Mouse (Mus musculus) heart, postnatal 4 days (tissue): Measurements from ENCODE around the gene Slc1a7. TPM values are rescaled to one million over a fixed set of nuclear protein-coding genes. Genes with fewer than 3 reads are reported as not detected.

Source experiments
- DNase-seq: peaks from one replicate; pipeline ENCODE4 v3.0.0; 2021
- total RNA-seq, 2 experiments: library from RNA; stranded (reverse); gene quantifications; 2 replicates each; pipeline ENCODE4 v1.2.3; 2021

The Slc1a7 gene
- not detected for total RNA-seq

GRCm38 (mm10) chr4:107967966-107968682, at the start of gene Slc1a7:
Gene Slc1a7 (plus strand): TSS chr4:107968332.
- DNase-seq, result no peak

DNA sequence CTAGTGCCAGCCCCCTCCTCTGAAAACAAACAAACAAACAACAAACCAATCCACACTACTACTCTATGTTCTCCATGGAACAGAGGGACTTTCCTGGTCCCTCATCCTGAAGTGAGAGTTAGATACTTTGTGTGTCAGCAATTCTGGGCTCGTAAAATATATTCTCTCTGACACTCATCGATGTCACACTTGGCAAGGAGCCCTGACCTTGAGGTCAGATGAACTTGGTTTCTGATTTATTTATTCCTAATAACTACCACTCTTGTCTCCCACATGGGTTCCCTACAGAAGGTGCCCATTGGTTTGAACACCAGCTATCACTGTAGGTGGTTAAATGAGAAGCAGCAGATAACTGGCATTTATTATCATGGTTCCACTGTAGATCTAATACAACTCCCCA, 47.8 kb upstream of the Slc1a7 start:
- DNase-seq, result peak; percentile 23

DNA sequence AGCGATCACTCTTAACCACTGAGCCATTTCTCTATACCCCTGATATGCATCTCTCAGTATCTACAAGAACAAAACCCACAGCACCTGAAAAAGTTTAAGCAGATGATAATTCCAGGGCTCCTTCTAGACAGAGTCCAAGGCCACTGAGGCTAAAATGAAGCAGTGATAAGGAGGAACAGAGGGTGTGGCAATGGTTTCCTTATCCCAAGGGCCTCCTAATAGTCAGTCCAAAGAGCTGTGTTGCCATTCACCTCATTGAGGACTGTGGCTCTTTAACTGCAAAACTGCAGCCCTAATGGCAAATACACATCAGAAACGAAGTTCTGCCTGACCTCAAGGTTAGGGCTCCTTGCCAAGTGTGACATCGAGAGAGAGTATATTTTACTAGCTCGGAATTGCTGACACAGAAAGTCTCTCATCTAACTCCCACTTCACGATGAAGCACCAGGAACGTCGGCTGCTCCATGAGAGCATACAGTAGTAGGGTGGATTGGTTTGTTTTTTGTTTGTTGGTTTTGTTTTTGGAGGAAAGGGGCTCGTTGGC, 46.9 kb upstream of the Slc1a7 start:
- DNase-seq, result peak; percentile 68

GRCm38 (mm10) chr4:107921952-107922351, 46.2 kb upstream of the Slc1a7 start:
- peak; percentile 34 for DNase-seq

DNA sequence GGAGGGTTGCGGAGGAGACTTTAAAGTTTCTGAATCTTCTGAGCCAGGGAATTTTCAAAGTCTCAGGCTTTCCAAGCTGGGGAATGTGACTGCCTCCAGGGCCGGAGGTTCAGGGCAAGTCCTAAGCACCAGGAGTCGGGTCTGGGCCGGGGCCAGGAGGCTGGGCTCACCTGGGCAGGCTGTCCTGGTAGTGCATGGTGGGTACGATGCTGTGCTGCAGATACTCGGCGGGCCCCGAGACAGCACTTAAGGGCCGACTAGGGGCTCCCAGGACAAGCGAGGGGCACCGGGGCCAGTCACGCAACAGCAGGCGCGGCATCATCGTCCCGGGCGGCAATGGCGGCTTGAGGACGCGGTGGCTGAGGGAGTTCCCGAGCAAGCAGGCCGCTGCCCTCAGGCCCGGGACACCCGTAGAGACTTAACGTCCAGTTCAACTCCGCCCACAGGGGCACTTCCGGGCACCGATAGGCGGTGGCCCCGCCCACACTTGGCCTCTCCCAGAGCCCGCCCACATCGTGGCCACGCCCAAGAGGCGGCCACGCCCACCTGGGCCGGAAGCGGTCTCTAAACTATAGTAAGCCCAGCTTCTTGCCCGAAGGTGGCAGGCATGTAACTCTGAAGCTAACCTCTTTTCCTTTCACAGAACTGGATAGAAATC, 44.9 kb upstream of the Slc1a7 start, which contains the start of gene Cpt2:
TSS of gene Cpt2 (minus strand) at position 466 of the 658 bp plus-strand sequence.
- peak; percentile 97 for DNase-seq

DNA sequence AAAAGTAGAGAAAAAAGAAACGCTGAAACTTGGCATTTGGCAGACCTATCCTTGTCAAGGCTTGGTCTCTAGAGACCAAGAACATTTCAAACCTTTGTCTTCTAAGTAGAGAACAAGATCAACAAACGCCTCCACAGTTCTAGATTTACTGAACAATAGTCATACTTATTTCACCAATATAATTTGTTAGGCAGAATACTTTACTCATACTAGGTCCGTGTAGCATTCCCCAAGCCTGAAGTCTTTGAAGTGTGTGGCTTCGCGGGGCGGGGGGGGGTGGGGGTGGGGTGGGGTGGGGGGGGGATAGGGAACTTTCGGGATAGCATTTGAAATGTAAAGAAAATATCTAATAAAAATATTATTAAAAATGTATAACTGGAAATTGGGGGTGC, 44.3 kb upstream of the Slc1a7 start:
- no peak for DNase-seq

DNA sequence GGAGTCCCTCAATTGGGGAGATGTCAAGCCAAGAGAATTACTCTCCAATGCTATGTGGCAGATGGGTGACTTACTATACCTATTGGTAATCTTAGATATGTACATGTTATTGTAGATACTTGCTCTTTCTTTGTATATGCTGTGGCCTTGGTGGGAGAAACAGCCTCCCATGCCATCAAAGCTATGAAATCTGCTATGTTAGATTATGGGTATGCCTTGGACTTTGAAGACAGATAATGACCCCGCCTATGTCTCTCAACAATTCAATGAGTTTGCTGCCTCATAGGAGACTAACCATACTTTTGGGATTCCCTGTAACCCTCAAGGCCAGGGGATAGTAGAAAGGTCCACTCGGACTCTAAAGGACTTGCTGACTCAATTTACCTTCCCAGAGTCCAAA, 39.9 kb upstream of the Slc1a7 start:
- no peak for DNase-seq

DNA sequence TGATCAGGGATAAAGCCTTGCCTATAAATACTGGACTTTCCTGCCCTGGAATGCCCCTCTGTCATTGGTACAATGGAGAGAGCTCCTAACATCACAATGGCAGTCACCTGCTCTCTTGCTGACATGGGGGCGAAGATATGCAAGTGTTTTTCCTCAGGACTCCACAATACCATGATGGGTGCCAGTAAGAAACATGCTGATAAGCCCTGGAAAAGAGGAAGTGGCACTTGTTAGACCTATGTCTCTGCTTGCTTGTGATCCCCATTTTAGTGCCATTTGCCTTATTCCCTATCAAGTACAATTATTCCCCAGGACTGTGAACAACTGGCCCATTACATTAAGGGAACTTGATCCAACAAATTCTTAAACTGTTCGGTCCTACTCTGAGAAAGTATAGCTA, 39.4 kb upstream of the Slc1a7 start:
- no peak for DNase-seq

- DNase-seq, result no peak
Observed at GRCm38 (mm10) chr4:107931453-107931852, 36.7 kb upstream of the Slc1a7 start.

DNA sequence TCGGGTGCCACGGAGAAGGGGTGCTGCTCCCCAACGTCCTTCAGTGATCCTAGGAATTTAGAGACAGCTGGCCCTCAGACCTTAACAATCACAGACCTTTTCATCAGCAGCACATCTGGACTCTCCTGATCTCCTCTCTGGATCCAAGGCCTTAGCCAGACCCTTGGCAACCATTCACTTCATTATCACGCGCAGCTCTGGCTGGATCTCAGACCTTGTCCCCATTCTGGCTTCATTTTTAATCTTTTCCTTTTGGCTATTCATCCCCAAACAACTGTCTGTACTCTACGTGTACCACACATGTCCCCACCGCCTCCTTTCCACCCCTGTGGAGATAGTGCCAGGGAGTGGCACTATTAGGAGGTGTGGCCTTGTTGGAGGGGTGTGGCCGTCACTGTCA, 34.9 kb upstream of the Slc1a7 start:
- no peak for DNase-seq

DNA sequence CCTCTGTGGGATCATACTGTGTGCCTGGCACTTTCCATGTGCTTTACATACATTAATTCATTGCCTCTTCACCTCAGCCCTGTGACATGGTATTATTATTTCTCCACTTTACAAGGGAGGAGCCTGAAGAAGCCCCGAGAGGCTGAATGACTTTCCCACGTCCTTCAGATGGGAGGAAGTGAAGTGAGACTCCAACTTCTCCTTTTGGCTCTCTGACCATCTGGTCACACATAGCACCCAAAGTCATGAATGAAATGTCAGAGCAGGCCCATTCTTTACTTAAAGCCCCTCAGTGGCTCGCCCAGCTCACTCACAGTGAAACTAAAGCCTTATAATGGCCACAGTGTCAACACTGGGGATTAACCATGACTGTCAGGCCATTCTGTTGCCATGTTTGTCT, 32.9 kb upstream of the Slc1a7 start:
- DNase-seq, result no peak

GRCm38 (mm10) chr4:107937338-107937737, 30.8 kb upstream of the Slc1a7 start:
- peak; percentile 85 for DNase-seq

DNA sequence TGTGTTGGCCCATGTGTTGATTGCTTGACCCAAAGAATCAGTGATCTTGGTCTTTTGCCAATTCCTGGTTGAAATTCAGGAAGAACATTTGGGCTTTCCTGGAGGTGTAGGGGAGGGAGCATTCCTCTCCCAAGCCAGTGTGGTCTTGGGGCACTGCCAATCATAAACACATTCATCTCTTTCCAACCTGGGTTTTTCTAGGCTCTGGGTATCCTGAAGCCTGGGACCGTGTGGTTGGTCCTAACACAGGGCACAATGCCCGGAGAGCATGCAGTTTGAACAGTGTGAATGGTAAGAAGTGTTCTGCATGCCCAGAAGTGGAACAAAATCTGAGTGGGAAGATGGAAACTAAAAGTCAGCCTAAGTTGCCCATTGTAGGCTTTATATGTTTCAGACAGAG, 30.0 kb upstream of the Slc1a7 start:
- no peak for DNase-seq

DNA sequence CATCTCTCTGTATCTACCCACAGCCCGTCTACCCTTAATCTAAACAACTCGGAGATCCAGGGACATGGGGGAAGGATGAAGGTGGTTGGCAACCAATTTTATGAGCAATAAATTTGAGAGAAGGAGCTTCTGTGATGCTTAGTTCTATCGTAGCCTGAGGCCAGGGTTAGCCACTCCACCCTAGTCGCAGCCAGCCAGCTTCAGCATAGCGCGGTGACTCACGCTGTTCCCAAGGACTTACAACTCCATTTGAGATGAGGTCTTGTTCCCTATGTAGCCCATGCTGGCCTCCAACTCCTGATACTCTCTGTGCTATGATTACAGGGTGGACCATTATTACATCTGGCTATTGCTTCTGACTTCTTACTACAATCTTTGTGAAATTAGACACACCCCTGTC, 25.4 kb upstream of the Slc1a7 start:
- no peak for DNase-seq

GRCm38 (mm10) chr4:107944141-107944540, 24.0 kb upstream of the Slc1a7 start:
- DNase-seq, result peak; percentile 57

- DNase-seq, result no peak
Observed at GRCm38 (mm10) chr4:107949918-107950317, 18.2 kb upstream of the Slc1a7 start.

DNA sequence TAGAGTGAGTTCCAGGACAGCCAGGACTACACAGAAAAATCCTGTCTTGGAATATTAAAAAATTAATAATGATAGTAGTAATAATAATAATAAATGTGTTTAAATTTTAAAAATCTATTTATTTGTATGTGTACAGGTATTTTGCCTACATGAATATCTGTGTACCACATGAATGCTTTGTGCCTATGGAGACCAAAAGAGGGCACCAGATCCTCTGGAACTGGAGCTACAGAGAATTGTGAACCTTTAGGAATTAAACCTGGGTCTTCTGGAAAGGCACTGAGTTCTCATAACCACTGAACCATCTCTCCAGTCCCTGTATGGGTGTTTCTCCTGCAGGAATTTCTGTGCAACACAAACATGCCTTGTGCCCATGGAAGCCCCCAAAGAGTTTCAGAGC, 15.3 kb upstream of the Slc1a7 start:
- DNase-seq, result no peak

- no peak for DNase-seq
Observed at GRCm38 (mm10) chr4:107955691-107956090, 12.4 kb upstream of the Slc1a7 start.

DNA sequence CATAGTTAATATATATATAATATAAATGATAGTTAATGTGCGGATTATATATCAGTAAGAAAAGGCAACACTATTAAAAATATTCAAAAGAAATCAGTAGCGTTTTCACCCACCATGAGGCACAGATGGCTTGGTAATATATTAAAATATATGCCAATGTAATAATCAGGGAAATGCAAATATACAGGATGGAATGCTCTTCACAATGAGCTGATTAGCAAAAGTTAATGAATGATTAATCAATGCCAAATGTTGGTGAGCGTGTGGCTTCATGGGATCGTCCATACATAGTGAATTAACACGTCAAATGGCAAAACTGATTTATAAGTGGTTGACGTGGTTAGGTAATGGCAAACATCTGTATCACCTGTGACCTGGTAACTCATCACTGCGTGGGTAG, 9.6 kb upstream of the Slc1a7 start:
- DNase-seq, result no peak

DNA sequence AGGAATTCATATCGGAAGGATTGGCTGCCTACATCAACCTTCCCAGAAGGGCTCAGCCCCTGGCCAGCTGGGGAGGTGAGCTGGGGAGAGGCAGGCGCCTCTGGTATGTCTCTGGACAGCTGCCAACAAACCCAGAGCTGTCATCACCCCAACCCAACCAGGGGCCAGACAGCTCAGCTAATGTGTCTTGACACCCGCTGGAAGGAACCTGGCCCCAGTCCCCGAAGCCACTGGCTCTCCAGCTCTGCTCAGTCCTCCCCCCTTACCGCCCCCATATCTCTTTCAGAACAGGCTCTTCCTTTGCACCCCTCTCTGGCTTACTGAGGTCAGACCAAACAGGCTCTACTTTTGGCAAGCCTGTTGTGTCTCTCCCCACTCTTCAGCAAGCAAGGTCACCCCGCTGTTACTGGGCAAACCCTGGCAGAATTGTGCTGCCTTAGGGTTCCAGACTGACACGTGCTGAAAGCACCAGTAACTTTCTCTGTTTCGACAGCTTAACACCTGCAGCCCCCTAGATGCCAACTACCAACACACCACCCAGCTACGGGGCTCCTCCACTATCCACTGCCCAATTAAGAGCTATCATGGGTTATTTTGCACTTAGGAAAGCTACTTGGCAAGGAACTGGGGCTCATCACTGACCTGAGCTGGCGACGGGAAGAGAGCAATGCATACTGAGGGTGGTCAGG, 5.9 kb upstream of the Slc1a7 start:
- DNase-seq, result peak; percentile 91

- DNase-seq, result peak; percentile 40
Observed at GRCm38 (mm10) chr4:107962792-107963191, 5.3 kb upstream of the Slc1a7 start.

- peak; percentile 31 for DNase-seq
Observed at GRCm38 (mm10) chr4:107966416-107967109, 1.6 kb upstream of the Slc1a7 start.

GRCm38 (mm10) chr4:107969781-107970180, 1.6 kb downstream of the Slc1a7 start:
- no peak for DNase-seq
